Mouse (Mus musculus) neural tube, embryonic 11.5 days (tissue): ENCODE measurements at regions not wholly inside any gene's neighbourhood (a gene's known extent, or its start where the extent isn't known, plus 50 kb on each side); places are given as distances from the start of the nearest gene placed in this dataset.
A peak's percentile ranks its signal among the peaks of the same experiment; 100 is the strongest.

Experiments
- ATAC-seq: fragments of 200-750 bp; cut with Nextera tagmentation; 2 replicates; pipeline ENCODE4 v1.8.0; 2017; ENCODE audit warnings: moderate number of reproducible peaks, mild to moderate bottlenecking, moderate TSS enrichment, moderate library complexity; ENCODE audit not compliant: insufficient read depth, low FRiP score, low TSS enrichment
- DNase-seq: peaks from one replicate; pipeline ENCODE4 v3.0.0-alpha.2; 2015; ENCODE audit warnings: low spot score
- H3K27ac ChIP-seq: fragments of 300-500 bp; sonication (generic); 2 replicates; pipeline ENCODE4 v1.5.1; 2014; ENCODE audit warnings: low read depth, mild to moderate bottlenecking, low read length
- H3K27me3 ChIP-seq: fragments of 300-500 bp; sonication (generic); 2 replicates; pipeline ENCODE4 v1.6.1; 2014; ENCODE audit warnings: mild to moderate bottlenecking, low read length, mixed read lengths; ENCODE audit not compliant: control insufficient read depth, insufficient read depth
- H3K36me3 ChIP-seq: fragments of 300-500 bp; sonication (generic); 2 replicates; pipeline ENCODE4 v1.6.1; 2014; ENCODE audit warnings: mild to moderate bottlenecking, low read length, moderate library complexity, mixed read lengths; ENCODE audit not compliant: control insufficient read depth, insufficient read depth
- H3K4me1 ChIP-seq: fragments of 300-500 bp; sonication (generic); 2 replicates; pipeline ENCODE4 v1.6.1; 2014; ENCODE audit warnings: low read length, mixed read lengths; ENCODE audit not compliant: control insufficient read depth, insufficient read depth
- H3K4me2 ChIP-seq: fragments of 300-500 bp; sonication (generic); 2 replicates; pipeline ENCODE4 v1.6.1; 2014; ENCODE audit warnings: low read depth, mild to moderate bottlenecking, moderate library complexity
- H3K4me3 ChIP-seq: fragments of 300-500 bp; sonication (generic); 2 replicates; pipeline ENCODE4 v1.5.1; 2014; ENCODE audit warnings: low read depth, low read length
- H3K9ac ChIP-seq: fragments of 300-500 bp; sonication (generic); 2 replicates; pipeline ENCODE4 v1.6.1; 2014; ENCODE audit warnings: mild to moderate bottlenecking, low read length
- H3K9me3 ChIP-seq: fragments of 300-500 bp; sonication (generic); 2 replicates; pipeline ENCODE4 v1.6.1; 2016; ENCODE audit warnings: low read length; ENCODE audit not compliant: control insufficient read depth
- WGBS: fragments of 180-500 bp; shearing (Covaris S2); extraction: QIAGEN DNeasy Blood & Tissue Kit; methylation state at CpG from one replicate; pipeline ENCODE4 v1.1.7; 2014; 5-methylcytosine and 5-hydroxymethylcytosine counted together

DNA sequence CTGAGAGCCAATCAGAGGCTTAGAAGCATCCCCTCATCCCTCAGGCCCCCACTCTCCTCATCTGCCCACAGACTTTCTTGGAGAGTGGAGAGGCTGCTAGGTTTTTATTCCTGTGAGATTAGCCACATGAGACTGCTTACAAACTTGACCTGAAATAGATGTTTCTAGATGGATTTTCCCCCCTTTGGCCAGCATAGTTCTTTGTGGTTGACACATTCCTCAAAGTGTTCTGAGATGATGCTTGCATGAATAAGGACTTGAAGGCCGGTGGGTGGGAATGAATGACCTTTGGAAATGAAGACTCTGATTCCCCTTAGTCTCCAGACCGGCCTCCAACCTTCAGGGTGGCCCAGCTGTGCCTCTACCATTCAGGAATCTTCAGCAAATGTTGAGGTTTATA is 273.8 kb downstream of the Fam173b start:
- H3K9ac ChIP-seq: no peak overlapping the region
- ATAC-seq: no peak
- 91% methylated on average over 2 of the region's 2 CpGs for WGBS

DNA sequence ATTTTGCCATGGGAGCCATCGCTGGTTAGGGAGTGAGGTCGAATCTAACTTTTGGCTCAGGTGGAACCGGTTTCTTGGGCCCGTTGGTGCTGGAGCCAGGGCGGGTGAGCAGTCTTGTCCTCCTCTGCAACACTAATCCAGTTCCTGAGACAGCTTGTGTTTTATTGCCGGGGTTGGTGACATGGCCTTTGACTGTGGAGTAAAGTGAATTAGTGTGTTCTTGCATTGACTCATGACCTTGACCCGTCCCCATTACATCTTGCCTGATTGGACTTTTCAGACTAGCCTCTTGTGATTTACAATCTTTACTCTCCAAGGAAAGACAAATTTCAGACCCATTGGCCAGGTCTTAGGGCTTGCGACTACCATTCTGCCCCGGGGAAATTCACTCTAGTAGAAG is 278.8 kb downstream of the Fam173b start:
- H3K4me2 ChIP-seq: no peak overlapping the region
- no peaks in the 10 kb centered on the region for H3K4me1 ChIP-seq
- H3K4me3 ChIP-seq: no peak overlapping the region
- no peaks in the 10 kb centered on the region for H3K27me3 ChIP-seq
- DNase-seq (no peak), ATAC-seq (peak; percentile 48; the same call in 1 of the 2 replicates)
- H3K36me3 ChIP-seq: no peaks in the 10 kb centered on the region
- H3K9me3 ChIP-seq: no peaks in the 10 kb centered on the region
- 72% methylated on average over 9 of the region's 9 CpGs for WGBS
- H3K9ac ChIP-seq: no peak overlapping the region
- no peak overlapping the region for H3K27ac ChIP-seq

More for the DNA sequence above, 273.8 kb downstream of the Fam173b start:
- no peak overlapping the region for H3K27ac ChIP-seq
- H3K4me1 ChIP-seq: no peaks in the 10 kb centered on the region
- no peak overlapping the region for H3K4me3 ChIP-seq
- no peaks in the 10 kb centered on the region for H3K36me3 ChIP-seq
- DNase-seq: no peak
- no peaks in the 10 kb centered on the region for H3K27me3 ChIP-seq
- H3K4me2 ChIP-seq: no peak overlapping the region
- no peaks in the 10 kb centered on the region for H3K9me3 ChIP-seq

DNA sequence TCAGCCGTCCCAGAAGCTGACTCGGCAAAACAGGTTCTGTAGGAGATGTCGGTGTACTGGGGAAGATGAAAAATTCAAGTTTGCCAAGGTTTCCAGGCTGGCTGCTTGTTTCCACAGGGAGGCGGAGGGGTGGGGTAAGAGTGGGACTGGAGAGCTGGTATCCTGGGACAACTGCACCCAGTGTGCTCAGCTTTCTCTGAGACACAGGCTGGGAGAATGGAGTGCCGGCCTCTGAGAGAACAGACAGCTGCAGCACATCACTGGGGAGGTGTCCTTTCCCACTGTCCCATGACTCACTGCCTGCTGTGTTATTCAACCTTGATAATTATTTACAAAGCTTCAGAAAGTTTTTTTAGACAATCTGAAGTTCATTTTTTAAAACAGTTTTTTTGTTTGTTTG is 280.7 kb downstream of the Fam173b start:
- H3K9me3 ChIP-seq: no peaks in the 10 kb centered on the region
- WGBS: 85% methylated on average over 5 of the region's 5 CpGs
- no peaks in the 10 kb centered on the region for H3K4me1 ChIP-seq
- DNase-seq (no peak), ATAC-seq (no peak)
- no peak overlapping the region for H3K27ac ChIP-seq
- no peaks in the 10 kb centered on the region for H3K36me3 ChIP-seq
- no peak overlapping the region for H3K4me3 ChIP-seq
- no peak overlapping the region for H3K9ac ChIP-seq
- H3K4me2 ChIP-seq: no peak overlapping the region
- no peaks in the 10 kb centered on the region for H3K27me3 ChIP-seq

DNA sequence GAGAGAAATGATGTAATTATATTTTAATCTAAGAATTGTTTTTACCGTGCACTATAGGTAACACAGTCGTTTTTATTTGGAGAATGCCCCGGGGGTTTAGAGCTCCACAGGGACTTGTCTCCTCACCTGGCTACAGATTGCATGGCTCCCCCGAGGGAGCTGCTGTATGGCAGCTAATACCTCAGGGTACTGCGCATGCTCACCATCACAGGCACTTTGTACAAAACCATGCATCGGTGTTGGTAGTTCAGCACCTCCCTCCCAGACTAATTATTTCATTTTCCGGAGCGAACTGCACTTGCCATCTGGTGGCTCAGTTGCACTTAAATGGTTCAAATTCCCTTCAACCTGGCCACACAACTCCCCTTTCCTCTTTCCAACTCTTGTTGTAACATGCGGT is 281.9 kb downstream of the Fam173b start:
- Histone ChIP-seq H3K27ac (no peak overlapping the region), H3K9ac (no peak overlapping the region), H3K4me2 (no peak overlapping the region), H3K4me1 (no peaks in the 10 kb centered on the region), H3K27me3 (no peaks in the 10 kb centered on the region), H3K4me3 (no peak overlapping the region), H3K36me3 (no peaks in the 10 kb centered on the region), H3K9me3 (no peaks in the 10 kb centered on the region)
- DNase-seq (no peak), ATAC-seq (no peak)
- 88% methylated on average over 9 of the region's 9 CpGs for WGBS

GRCm38 (mm10) chr15:31898904-31899650 is 278.0 kb upstream of the Tas2r119 start:
- H3K9me3 ChIP-seq: no peaks in the 10 kb centered on the region
- ATAC-seq (0 out of 2 replicates have a peak, but pooled peaks have one; percentile 41), DNase-seq (no peak)
- 71% methylated on average over 13 of the region's 13 CpGs for WGBS
- H3K4me3 ChIP-seq: no peak overlapping the region
- no peaks in the 10 kb centered on the region for H3K27me3 ChIP-seq
- no peak overlapping the region for H3K4me2 ChIP-seq
- no peak overlapping the region for H3K9ac ChIP-seq
- H3K36me3 ChIP-seq: no peaks in the 10 kb centered on the region
- no peaks in the 10 kb centered on the region for H3K4me1 ChIP-seq
- H3K27ac ChIP-seq: no peak overlapping the region

DNA sequence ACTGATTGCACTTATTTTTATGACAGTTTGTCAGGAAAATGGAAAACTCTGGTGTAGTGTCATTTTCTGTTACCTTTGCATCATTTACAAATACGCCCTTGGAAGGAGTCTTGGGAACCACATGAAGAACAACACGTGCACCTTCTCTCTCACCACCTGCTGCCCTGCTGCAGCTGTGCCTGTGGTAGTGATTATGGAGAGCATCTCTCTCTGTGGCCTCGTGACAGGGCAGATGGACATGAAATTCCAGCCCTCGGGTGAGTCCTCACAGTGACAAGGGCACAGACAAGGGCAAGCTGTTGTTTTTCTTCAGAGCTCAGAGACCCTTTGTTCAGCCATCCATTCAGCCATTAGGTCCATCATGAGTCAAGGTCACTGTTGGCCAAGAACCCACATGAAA is 276.8 kb upstream of the Tas2r119 start:
- DNase-seq (no peak), ATAC-seq (no peak)
- no peaks in the 10 kb centered on the region for H3K9me3 ChIP-seq
- H3K9ac ChIP-seq: no peak overlapping the region
- 70% methylated on average over 4 of the region's 4 CpGs for WGBS
- no peak overlapping the region for H3K27ac ChIP-seq
- no peaks in the 10 kb centered on the region for H3K27me3 ChIP-seq
- H3K36me3 ChIP-seq: no peaks in the 10 kb centered on the region
- no peaks in the 10 kb centered on the region for H3K4me1 ChIP-seq
- no peak overlapping the region for H3K4me2 ChIP-seq
- no peak overlapping the region for H3K4me3 ChIP-seq

GRCm38 (mm10) chr15:31908432-31908831 is 268.7 kb upstream of the Tas2r119 start:
- 86% methylated on average over 9 of the region's 9 CpGs for WGBS
- Histone ChIP-seq H3K4me1 (no peaks in the 10 kb centered on the region), H3K9me3 (no peaks in the 10 kb centered on the region), H3K4me3 (no peak overlapping the region), H3K27ac (no peak overlapping the region), H3K36me3 (no peaks in the 10 kb centered on the region), H3K9ac (no peak overlapping the region), H3K4me2 (no peak overlapping the region), H3K27me3 (no peaks in the 10 kb centered on the region)
- no peak for ATAC-seq
- no peak for DNase-seq

DNA sequence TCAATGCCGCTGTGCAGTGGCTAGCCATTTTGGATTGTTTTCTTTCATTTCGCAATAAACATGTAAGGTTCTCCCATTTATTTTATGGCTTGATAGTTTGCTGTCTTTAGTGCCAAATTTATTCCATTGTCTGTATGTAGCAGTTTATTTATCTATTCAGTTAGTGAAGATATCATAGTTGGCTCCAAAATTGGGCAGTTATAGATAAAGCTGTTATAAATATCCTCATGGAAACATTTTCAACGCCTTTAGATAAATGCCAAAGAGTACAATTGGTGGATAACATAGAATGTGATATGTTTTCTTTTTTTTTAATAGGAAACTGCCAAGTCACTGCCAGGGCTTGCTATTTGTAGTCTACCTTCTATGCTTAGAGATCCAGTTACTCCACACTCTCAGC is 265.1 kb upstream of the Tas2r119 start:
- no peak overlapping the region for H3K9ac ChIP-seq
- ATAC-seq (no peak), DNase-seq (no peak)
- no peaks in the 10 kb centered on the region for H3K36me3 ChIP-seq
- no peaks in the 10 kb centered on the region for H3K4me1 ChIP-seq
- H3K4me3 ChIP-seq: no peak overlapping the region
- no peak overlapping the region for H3K4me2 ChIP-seq
- WGBS: 95% methylated on average over 3 of the region's 3 CpGs
- no peaks in the 10 kb centered on the region for H3K27me3 ChIP-seq
- H3K9me3 ChIP-seq: no peaks in the 10 kb centered on the region
- H3K27ac ChIP-seq: no peak overlapping the region

DNA sequence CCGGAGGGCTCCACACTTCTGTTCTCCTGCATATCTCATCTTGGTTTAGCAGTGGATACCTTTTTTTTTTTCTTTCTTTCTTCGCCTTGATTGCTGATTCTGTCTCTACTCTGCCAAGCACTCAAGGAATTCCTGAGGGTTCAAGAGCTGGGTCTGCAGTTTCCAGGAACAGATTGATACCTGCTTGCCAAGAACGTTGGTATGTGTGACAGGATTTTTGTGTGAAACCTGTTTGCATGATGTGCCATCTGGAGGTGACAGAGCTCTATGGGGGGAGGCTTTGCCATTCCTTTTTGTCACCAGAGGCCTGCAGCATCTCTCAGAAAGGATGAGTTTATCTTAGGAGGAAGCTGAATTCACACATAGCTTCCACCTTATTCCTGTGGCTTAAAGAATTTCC is 255.6 kb upstream of the Tas2r119 start:
- Histone ChIP-seq H3K36me3 (no peaks in the 10 kb centered on the region), H3K27me3 (no peaks in the 10 kb centered on the region), H3K9ac (no peak overlapping the region), H3K4me3 (no peak overlapping the region), H3K9me3 (no peaks in the 10 kb centered on the region), H3K27ac (no peak overlapping the region), H3K4me2 (no peak overlapping the region), H3K4me1 (no peaks in the 10 kb centered on the region)
- ATAC-seq (no peak), DNase-seq (no peak)
- 85% methylated on average over 3 of the region's 3 CpGs for WGBS
